Mouse (Mus musculus): ENCODE measurements around the gene Cenps.

GRCm38 (mm10) chr4:149149196-149149595 lies 11.8 kb upstream of the Cenps start:
- TF ChIP-seq CTCF (IDR thresholded peaks at IDR 0.05; ENCODE audit: low read depth) (no peak), EP300 (IDR thresholded peaks at IDR 0.05; ENCODE audit: low read depth) (no peak)
